Mouse (Mus musculus) frontal cortex, postnatal 14 days (tissue): Measurements from ENCODE around the gene Def6.

ENCODE experiments used
- DNase-seq, 2 experiments: peaks; one replicate each; pipeline ENCODE4 v3.0.0; 2022; ENCODE audit warnings: low spot score in 2 of 2

Def6 gene

DNA sequence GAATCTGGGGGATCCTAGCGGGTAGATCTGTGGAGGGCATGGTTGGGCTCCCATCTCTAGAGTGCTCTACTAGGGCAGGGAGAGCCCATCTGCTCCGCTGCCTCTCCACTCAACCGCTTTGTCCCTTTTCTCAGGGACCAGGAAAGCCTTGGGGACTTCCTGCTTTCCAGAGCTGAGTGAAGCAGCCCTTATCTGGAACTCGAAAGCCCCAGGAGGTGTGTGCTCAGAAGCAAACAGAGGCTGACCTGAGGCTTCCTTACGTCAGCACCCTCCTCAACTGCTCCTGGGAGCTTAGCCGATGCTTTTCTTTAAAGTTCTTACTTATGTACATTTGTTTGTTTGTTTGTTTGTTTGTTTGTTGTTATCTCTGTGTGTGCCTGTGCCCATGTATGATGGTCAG, 65.3 kb downstream of the Def6 start:
- DNase-seq = no peak

DNA sequence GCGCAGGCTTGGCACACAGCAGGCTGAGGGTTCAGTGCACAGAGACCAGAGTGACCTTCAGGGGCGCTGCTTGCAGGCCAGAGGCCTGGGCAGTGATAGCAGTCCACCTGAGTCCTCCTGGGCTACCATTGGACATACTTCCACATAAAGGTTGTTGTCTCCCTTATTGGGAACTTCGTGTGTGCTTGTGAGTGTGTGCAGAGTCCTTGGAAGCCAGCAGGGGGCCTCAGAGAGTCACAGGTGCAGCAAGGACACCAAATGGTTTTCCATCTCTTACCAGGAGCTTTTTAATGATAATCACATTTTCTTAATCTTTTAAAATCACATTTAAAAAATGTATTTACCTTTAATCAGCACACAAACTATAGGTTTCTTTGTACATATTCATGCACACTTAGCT, 67.2 kb downstream of the Def6 start:
- DNase-seq = no peak

DNA sequence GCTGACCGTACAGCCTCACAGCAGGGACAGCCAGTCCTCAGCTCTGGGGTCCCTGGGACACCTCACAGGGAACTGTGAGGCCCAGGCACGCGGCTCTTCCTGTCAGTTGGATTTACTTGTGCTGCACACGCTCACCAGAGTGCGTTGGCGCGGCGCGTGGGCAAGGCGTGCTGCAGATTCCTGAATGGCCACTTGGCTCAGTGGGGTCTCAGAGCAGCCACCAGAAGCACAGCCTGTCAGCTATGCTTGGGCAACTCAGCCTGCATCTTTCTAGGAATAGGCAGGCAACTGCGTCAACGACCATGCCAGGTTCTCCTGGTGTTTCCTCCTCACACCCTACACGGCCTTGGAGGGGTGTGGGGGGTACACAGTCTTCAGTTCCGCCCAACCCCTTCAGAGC, 69.6 kb downstream of the Def6 start:
- DNase-seq = no peak

DNA sequence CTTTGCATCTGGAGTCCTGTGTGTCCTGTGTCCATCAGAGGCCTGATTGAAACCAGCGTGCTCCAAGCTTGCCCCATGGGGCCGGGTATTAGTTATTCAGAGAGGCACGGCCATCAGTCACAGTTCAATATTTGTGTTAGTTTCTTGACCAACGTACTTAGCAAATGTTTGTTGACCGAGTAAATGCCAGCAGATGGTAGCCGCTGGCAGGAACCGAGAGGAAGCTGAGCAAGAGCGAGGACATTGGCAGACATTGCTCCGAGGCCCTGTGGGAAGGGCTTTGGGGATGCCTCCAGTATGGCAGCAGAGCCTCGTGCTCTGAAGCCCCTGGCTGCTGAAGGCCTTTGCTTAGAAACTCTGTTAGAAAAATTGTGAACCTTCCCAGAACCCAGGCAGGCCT, 70.1 kb downstream of the Def6 start:
- no peak for DNase-seq

DNA sequence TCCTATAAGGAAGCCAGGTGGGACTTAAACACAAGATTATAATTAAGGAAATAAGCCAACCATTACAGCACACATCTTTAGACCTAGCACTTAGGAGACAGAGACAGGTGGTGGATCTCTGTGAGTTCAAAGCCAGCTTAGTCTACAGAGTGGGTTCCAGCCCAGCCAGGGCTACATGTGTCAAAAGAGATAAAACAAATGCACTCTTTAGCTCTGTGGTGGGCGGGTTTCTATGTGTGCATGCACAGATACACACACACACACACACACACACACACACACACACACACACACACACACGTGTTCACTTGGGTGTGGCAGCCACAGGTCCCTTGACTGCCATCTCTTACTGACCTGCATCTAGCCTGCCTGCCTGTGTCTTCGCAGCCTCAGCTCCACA, 70.6 kb downstream of the Def6 start:
- DNase-seq = no peak
